Mouse (Mus musculus) gastrocnemius, adult 8-10 months (tissue): ENCODE data around the gene Hps6. TPM values are rescaled to one million over a fixed set of nuclear protein-coding genes. Genes with fewer than 3 reads are reported as not detected.

Experiments
- DNase-seq, 2 experiments: peaks; one replicate each; pipeline ENCODE4 v3.0.0; 2022; ENCODE audit warnings: low spot score in 2 of 2
- total RNA-seq, 4 experiments: library from RNA; stranded (reverse); gene quantifications; 2 replicates each; pipeline ENCODE4 v1.2.4; 2022

The Hps6 gene
- total RNA-seq, 4 experiments from 2014 or later, result 3.4 to 5.1 (median 4.1) TPM

DNA sequence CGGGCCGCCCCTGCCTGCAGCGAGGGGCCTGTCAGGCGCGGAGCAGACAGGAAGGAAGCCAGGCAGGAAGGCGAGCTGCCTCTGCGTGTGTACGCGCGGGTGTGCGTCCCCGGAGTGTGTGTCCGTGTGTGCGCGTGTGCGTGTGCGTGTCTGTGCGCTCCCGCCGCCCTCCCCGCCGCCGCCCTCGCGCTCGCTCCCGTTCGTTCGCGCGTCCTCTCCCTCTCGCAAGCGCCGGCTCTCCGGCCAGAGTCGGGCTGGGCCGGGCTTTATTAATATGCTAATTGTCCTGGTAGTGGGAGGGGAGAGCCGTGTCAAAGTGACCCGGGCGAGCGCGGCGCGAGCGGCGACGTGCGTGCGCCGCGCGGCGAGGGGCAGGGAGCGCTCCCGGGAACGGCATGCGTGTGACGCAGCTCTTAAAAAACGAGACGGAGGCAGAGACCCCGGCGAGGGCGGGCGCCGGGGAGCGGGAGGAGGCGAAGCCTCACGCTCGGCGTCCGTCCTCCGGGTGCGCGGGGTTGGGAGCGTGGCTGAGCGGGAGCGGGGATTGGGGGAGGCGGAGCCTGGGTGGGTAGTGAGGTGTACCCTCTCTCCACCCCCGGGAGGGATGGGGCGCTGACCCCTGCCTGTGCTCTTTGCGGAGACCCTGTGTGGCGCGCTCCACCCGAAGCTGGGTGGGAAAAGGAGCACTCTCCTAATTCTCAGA lies 41.8 kb downstream of the Hps6 start, which contains the start of gene Ldb1:
Ldb1 (minus strand) TSS at position 222 of the 703 bp plus-strand sequence.
- peak; percentile 73 to 79 for DNase-seq

DNA sequence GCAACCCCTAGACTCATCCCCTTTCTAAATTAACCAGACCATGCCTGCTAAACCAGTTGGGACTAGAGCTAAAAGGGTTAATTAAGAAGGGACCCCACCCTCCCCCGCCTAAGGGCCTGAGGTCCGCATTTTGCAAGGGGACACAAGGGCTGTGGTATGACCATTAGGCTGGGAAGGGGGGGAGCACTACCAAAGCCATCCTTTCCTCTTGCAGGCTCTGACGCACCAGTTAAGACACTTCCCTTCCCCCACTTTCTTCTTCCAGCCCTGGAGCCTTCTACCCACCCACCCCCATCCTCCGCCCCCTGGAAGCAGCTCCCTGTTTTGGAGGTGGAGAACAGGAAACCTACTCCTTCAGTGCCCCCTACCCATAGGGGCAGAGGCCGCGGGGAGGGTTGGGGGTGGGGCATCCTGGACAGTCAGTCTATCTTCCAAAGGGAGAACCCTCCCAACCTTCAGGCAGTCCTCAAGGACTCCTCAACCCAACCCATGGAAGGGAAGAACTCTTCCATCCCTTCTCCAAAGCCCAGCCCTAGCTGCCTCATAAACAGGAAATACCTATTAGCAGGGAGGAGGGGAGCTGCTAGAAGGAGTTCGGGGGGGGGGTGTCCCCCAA lies 42.5 kb downstream of the Hps6 start:
- peak in 1 of 2 experiments; percentile 42 for DNase-seq

DNA sequence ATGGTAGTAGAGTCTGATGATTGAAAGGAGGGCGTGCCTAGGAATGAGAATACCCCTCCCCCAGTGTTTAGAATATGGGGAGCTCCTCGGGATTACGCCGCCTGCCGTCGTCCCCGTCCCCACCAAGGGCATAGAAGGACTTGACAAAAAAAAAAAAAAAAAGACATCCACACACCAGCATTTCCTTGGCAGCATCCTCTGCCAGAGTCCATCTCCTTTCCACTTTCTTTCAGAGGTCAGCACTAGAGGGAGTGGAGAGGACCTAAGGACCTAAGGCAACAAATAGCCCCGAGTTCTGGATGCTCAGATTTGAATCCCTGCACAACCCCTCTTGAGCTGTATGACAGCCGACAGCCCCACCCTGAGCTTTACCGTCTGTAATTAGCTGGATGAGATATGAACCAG lies 43.3 kb downstream of the Hps6 start:
- DNase-seq, result no peak

DNA sequence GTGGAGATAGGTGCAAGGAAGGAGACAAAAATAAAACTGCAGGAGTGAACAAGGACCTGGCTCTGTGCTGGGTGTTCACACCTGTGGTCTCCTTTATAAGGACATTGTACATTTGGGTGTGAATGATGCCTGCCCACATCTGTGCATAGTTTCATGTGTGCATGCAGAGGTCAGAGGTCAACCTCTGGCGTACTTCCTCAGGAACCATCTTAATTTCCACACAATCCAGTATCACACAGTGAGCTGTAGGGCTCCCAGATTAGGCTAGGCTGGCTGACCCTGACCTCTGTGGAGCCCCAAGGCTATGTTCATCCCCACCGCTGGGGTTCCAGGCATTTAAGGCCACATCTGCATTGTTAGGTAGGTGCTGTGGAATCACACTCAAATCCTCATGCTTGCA lies 44.1 kb downstream of the Hps6 start:
- no peak for DNase-seq

DNA sequence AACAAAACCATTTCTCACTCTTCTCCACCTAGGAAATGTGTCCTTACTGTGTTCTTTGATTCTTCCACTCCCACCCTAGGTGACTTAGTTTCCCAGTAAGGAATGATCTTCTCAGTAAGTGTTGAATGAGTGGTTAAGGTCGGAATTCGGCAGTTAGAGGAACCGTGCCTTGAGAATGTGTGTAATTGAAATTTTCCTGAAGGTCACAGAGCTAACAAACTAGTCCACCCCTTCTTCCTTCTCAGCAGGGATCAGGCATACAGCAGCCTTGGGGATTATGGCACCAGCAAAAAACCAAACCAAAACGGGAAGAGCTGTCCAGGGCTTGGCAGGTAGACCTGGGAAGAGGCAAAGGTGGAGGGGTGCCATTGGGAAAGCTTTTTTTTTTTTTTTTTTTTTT lies 45.8 kb downstream of the Hps6 start:
- no peak for DNase-seq

DNA sequence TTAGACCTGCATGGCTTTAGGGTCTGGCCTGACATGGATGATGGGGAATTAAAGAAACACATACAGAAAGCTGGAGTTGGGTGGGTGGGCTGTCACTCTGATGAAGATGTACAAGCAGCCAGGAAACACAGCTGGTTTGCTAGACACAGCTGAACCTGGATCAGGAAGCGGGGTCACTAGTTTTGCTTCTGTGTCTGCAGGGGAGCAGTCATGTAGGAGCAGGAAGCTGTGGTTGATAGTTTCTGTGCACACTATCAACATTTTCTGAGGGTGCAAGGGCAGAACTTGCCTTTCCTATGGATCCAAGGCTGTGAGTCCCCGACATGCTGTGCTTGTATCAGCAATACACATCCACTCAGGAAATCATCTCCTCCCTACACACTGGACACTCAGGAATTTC lies 47.2 kb downstream of the Hps6 start:
- DNase-seq, result no peak

Other genes with a start within 250 kb of the Hps6 start
- gene Mgea5, start 219.7 kb upstream of the Hps6 start, total RNA-seq, result 10 to 100 TPM; 32.7 to 43.3 (median 39.8) TPM
- gene Kcnip2, start 187.4 kb upstream of the Hps6 start, total RNA-seq, result under 1 TPM; 0.39 to 0.78 (median 0.58) TPM
- 10 to 100 TPM; 11.2 to 12.5 (median 12.1) TPM for gene Armh3, start 5.0 kb upstream of the Hps6 start, total RNA-seq
- gene Pprc1, start 41.4 kb downstream of the Hps6 start, total RNA-seq, result 10 to 100 TPM; 13.0 to 22.8 (median 14.7) TPM
- 10 to 100 TPM; 13.3 to 19.7 (median 17.0) TPM for gene Ldb1, start 41.7 kb downstream of the Hps6 start, total RNA-seq
- 10 to 100 TPM; 17.4 to 21.4 (median 20.1) TPM for gene Nolc1, start 72.4 kb downstream of the Hps6 start, total RNA-seq
- not detected for gene Elovl3, start 128.4 kb downstream of the Hps6 start, total RNA-seq
- 1 to 10 TPM; 1.8 to 8.3 (median 5.1) TPM for gene Pitx3, start 144.8 kb downstream of the Hps6 start, total RNA-seq
- 10 to 100 TPM; 39.3 to 52.2 (median 46.2) TPM for gene Gbf1, start 149.0 kb downstream of the Hps6 start, total RNA-seq